Mouse (Mus musculus) frontal cortex, postnatal 25 days (tissue): ENCODE measurements at regions not wholly inside any gene's neighbourhood (a gene's known extent, or its start where the extent isn't known, plus 50 kb on each side); places are given as distances from the start of the nearest gene placed in this dataset.
"Not testable (repeated sequence)": the region's sequence is repeated elsewhere in the genome, so short reads cannot be mapped to it uniquely, and the experiment has no call there.

Experiments
- DNase-seq, 2 experiments: peaks; one replicate each; pipeline ENCODE4 v3.0.0; 2022; ENCODE audit warnings: low spot score in 2 of 2

DNA sequence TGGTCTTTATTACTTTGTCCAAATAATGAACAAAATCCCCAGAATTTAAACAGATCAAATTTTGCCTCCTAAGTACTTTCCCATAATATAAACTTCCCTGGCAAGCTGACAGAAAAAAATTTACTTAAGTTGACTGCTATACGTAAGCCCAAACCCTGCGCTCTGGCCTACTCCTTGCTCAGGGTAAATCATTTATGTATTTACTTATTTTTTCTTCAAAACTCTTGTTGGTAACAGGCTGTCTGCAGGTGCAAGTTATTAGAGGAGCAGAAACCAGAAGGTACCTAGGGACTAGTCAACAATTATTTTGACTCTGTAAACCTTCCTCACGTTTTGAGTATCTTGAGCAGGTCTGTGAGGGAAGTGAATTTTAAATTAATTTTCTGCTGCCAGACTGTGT is 2615.7 kb downstream of the Poteg start:
- no peak for DNase-seq

DNA sequence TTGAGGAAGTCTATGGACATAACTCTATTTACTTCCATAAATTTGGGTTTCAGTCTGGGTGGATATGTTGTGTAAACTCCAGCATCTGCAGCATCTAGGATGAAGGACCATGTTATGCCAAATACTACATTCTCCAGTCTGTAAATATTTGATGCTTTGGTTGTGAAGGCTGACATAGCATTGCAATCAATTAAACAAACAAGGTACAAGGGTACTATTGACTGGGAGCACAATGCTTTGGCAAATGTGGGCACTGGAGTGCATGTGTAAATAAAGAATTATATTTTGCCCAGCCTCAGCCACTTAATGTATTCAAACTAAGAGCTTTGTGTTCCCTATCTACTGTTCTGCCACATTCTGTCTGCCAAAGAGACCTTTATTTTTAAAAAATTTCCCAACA is 2630.3 kb downstream of the Poteg start:
- no peak for DNase-seq

GRCm38 (mm10) chr8:30127766-30128165 is 2680.3 kb downstream of the Poteg start:
- DNase-seq, result no peak

GRCm38 (mm10) chr8:30134999-30135398 is 2687.5 kb downstream of the Poteg start:
- no peak for DNase-seq

DNA sequence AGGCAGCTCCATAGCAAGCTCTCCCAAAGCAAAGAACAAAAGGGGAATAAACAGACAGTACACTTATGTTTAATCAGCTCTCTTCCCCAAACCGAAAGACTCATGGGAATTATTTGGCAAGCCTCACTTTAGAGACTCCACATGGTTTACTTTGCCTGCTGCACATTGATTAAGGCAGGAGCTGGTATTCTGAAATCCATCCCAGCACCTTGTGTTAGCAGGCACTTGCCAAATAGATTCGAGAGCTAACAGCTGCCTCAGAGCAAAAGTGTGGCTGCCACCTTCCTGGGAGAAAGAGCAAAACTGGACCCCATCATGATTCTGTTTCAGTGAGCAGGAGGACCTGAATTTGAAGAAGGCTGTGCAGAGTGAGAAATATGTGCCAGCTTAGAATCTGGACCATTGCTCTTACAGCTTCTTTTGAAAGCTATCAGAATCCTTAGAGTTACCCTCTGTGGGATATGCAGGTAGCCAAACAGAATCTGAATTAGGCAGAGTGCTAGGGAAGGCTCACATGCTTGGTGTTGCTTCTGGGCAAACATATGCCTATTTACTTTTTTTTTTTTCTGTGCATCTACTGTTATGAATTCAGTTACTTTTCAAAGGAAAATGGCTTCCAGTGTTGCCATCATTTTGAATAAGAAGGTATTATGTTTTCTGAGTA is 2703.8 kb downstream of the Poteg start:
- no peak for DNase-seq

GRCm38 (mm10) chr8:30152921-30153320 is 2705.5 kb downstream of the Poteg start:
- no peak for DNase-seq

DNA sequence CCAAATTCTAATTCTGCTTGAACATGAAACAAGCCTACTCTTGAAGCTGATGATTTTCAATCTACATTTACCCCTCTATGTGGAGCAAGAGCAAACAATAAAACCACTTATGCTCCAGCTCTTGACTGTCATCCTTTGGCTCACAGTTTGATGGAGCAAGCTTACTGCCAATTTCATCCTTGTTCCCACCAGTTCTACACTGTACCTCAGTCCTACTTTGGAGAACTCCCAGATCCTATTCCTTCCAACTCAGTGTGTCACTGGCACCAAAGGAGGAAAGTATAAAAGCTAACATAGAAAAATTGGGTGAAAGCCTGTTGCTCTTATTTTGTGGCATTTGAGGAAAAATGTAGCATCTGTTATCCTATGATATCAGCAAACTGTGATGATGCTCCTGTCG is 2724.4 kb downstream of the Poteg start:
- no peak for DNase-seq

DNA sequence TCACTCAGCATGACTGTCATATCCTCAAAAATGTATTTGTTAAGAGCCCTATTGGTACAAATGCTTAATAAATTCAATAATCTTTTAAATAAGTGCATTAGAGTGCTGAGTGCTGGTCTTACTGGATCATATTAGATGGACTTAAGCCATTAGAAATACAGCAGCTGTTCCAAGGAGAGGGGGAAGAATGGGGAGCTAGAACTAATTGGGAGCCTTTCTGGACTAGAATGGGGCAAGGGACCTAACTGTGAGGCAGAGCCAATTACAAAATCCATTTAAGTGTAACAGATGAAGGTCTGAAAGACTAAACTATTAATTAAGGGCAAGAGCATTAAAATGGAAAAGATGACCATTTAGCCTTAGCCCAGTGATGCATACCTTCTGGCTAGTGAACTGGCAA is 2755.3 kb downstream of the Poteg start:
- DNase-seq, result not testable (repeated sequence)

GRCm38 (mm10) chr8:30227354-30227753 is 2779.9 kb downstream of the Poteg start:
- DNase-seq, result no peak

GRCm38 (mm10) chr8:30233266-30233665 is 2785.8 kb downstream of the Poteg start:
- DNase-seq, result no peak

DNA sequence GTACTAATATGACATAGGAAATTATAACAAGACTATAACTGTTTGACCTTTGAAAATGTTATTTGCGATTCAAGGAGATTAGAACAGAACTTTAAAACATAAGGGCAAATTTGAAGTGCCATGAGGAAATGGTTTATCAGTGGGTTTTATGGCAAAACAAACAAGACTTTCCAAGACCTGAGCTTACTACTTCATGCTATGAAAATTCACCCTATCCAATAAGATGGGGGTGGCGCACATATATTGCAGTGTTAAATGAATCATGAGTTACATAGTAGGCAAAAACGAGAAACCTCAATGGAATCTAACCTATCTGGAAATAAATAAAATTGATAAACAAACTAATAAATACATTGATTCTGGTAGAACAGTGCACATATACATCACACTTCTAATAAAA is 2804.3 kb downstream of the Poteg start:
- DNase-seq, result no peak

DNA sequence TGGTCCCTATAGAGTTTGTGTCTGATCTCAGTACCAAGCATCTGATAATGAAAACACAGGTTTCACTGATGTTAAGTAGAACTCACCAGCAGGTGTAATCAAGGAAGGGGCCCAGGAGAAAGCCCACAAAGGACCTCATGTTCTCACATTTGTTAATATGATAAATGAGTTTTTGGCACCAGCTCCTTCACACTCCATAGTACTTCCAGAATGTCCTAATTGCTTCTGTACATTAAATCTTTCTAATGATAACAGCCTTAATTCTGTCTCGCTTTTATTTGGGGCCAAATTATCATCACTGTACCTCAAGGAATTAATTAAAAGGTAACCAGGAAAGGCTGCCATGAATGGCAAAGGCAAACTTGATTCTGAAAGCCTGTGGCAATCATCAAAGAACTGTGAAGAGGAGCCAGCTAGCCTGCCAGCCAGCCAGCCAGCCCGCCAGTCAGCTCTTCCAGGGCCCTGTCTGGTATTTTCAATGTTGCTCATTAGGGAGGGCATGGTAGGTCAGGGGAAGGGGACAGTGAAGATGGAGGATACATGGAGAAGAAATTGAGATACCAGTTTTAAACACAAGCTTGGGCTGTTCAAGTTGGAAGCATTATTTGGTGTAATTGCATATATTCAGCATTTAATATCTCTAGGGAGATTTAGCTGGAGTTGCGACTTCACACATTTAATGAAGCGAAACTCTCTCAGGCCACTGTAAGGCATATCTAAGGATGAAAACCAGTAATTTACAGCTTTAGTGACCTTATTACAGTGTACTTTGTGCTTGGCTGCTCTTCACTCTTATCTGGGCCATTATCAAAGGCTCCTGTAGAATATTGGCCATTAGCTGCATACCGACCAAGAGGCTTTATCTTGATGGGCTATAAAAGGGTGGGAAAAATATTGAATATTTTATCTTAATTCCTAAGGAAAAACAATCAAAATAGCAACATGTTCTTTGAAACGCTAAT is 2822.8 kb downstream of the Poteg start:
- no peak for DNase-seq

DNA sequence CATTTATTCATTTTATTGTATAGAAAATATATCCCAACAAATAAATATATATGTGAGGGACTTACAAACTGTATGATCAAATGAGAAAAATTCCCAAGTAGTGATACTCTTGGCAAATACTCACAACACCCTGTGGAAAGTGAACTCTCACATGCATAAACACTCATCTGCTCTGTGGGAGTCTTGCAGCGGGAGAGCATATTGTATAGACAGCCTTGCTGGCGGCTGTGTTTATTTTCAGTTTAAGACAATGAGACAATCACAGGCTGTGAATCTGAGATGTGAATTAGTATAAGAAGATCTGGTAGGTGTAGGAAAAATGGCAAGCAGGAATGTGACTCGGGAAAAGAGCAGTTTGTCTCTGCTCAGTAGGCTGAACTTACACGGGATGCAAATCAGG is 2841.7 kb downstream of the Poteg start:
- peak in 1 of 2 experiments; percentile 3 for DNase-seq

DNA sequence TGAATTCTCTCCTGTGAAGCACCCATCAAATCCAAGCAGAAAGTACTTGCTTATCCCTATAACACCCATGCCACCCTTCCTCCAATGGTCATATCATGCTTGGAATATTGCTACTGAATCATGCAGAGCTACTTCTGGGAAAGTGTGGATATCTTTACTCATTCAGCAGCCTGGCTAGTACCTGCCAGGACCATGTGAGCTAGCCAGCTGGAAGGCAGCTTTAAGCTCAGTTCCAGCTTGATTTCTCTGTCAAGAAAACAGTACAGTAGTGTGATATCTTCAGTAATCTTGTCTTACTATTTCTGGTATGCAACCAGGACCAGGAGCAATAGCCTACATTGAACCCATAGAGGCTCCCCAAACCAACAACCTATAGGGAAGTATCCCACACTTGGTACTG is 2883.7 kb downstream of the Poteg start:
- DNase-seq, result no peak

GRCm38 (mm10) chr8:30333352-30333751 is 2885.9 kb downstream of the Poteg start:
- no peak for DNase-seq

- DNase-seq, result no peak
Observed at GRCm38 (mm10) chr8:30359464-30359863, 2912.0 kb downstream of the Poteg start.

DNA sequence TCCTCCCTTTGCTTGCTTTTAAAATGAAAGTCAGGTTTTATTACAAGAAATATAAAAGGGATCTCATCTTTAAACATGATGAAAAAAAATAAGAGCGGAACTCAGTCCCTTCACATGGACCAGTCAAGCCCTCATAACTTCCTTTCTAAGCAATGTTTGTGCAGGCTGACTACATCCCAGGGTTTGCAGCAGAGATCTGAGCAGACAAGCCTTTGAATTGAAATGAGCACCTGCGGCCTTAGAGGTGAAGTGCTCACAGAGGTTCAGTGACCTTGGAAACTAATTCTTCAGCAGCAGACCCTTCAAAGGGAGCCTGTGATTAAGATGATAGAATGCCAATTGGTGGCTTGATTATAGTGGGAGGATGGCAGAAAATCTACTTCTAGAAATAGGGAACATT is 2918.3 kb downstream of the Poteg start:
- DNase-seq, result no peak

DNA sequence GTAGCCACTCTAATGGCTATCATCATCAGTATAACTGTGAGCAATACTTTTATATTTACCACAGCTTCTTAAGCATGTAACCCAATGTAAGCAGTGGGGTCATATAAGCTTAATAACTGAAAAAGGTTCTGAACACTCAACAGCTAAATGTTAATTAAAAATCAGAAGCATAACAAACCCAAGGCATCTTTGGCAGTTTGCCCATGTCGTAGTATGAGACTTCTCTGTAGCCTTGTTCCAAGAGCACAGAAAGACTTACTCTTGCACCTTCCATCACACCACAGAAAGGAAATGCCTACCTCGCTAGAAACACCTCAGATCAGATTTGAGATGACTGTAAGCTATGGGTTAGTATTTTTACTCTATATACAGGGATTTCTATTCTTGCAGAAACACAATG is 2944.5 kb downstream of the Poteg start:
- DNase-seq, result no peak

- DNase-seq, result no peak
Observed at GRCm38 (mm10) chr8:30439423-30439822, 2989.1 kb upstream of the 5930422O12Rik start.

GRCm38 (mm10) chr8:30441821-30442220 is 2986.7 kb upstream of the 5930422O12Rik start:
- DNase-seq, result no peak

GRCm38 (mm10) chr8:30443874-30444273 is 2984.6 kb upstream of the 5930422O12Rik start:
- DNase-seq, result no peak

GRCm38 (mm10) chr8:30444274-30444673 is 2984.2 kb upstream of the 5930422O12Rik start:
- no peak for DNase-seq

GRCm38 (mm10) chr8:30458136-30458535 is 2970.4 kb upstream of the 5930422O12Rik start:
- no peak for DNase-seq
